Mouse (Mus musculus) lung, adult 2 months (tissue): ENCODE measurements around the gene Rrp1.

ENCODE experiments used
- CTCF ChIP-seq: fragments of 200-500 bp; IDR thresholded peaks from 2 replicates; pipeline ENCODE4 v1.5.1; 2011; ENCODE audit warnings: mild to moderate bottlenecking, low read length, control low read depth; ENCODE audit not compliant: insufficient read depth
- POLR2A ChIP-seq: fragments of 200-500 bp; IDR thresholded peaks from 2 replicates; pipeline ENCODE4 v1.6.1; 2011; ENCODE audit warnings: low read depth, mild to moderate bottlenecking, control low read depth, low read length, borderline replicate concordance; ENCODE audit errors: extremely low read depth

DNA sequence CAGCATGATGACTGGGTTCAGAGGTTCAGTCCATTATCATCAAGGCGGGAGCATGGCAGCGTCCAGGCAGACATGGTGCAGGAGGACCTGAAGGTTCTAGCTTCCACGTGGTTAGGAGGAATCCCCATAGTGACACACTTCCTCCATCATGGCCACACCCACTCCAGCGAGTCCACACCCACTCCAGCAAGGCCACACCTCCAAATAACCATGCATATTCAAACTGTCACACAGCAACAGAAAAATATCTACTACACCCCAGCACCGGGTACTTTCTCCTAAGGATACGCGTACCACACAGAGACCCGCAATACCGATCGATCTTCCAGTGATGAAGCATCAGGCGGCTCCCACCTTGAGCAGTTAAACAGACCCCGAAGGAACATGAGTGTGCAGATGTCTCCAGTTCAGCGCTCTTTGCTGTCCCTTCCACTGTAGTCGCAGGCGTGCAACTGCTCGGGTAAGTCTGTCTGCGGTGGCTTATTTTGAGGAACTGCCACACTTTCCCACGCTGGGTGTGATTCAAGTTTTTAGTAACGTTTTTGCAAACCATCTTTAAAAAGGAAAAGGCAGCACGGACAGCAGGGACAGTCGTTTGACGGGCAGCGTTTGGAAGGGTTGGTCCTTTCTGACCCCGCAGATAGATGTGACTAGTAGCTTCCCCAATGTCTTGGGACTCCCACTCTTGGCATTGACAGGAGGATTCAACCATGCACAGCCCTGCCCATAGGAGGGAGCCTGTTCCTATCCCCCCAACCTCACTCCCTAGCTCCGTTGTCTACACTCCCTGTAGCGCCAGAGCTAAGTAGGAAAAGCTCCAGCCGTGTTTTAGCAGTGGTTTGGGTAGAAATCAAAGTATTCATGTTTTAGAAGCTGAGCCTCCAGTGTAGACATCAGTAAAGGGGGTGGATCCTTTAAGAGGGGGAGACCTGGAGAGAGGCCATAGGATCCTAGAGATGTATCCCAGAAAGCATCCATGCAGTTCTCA lies 39.9 kb downstream of the Rrp1 start:
- TF ChIP-seq CTCF (no peak), POLR2A (no peak)
